Mouse (Mus musculus) erythroblast, adult 5-6 weeks (primary cell): ENCODE results near the gene Iqcg. TPM values are rescaled to one million over a fixed set of nuclear protein-coding genes. Genes with fewer than 3 reads are reported as not detected.
"Not testable (repeated sequence)": the region's sequence is repeated elsewhere in the genome, so short reads cannot be mapped to it uniquely, and the experiment has no call there.

Source experiments
- ATAC-seq: replicated peaks from 2 replicates; pipeline ENCODE4 v1.8.0; 2016; ENCODE audit warnings: moderate number of reproducible peaks, mild to moderate bottlenecking, moderate TSS enrichment, inconsistent platforms; ENCODE audit not compliant: poor library complexity, low FRiP score, severe bottlenecking
- total RNA-seq, 2 experiments: library from RNA; stranded (forward) in 1 of 2; stranded (reverse) in 1 of 2; fragments of 150-400 nt in 1 of 2; fragments of 200-764, 138-1000 nt in 1 of 2; gene quantifications; 2 replicates each; pipeline versions ENCODE4 v1.2.3 to v1.2.4; 2015 to 2017; ENCODE audit warnings: low replicate concordance in 2 of 2

Iqcg gene
- total RNA-seq, 2 experiments from 2014 or later, result not detected

DNA sequence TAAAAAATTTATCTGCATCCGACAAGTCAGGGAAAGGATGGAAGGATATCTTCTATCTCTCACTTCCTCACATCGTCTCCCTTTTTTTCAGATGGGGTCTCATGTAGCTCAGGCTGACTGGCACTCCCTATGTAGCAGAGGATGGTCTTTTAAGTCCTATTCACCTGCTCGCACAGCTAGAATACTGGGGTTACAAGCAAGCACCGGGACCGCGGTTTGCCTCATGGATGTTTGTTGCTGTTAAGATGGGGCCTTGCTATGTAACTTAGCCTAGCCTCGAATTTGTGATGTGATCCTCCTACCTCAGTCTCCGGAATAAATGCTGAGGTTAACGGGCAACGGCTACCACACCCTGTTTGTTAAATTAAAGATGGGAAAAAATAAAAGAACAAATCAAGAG, 363 bp downstream of the Iqcg start:
- ATAC-seq, result peak; percentile 7; the same call in 1 of the 2 replicates

DNA sequence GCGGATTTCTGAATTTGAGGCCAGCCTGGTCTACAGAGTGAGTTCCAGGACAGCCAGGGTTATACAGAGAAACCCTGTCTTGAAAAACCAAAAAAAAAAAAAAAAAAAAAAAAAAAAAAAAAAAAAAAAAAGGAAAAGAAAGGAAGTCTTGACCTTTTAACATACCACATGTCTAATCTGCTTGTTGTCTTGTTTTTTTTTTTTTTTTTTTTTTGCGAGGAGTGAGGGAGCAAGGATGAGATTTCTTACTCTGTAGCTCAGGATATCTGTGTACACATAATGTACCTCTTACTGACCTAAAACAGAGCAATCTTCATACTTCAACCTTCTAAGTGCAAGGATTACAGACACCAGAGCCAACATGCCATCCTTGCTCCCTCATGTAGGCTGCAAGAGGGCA, 1.1 kb downstream of the Iqcg start:
- ATAC-seq, result not testable (repeated sequence)

DNA sequence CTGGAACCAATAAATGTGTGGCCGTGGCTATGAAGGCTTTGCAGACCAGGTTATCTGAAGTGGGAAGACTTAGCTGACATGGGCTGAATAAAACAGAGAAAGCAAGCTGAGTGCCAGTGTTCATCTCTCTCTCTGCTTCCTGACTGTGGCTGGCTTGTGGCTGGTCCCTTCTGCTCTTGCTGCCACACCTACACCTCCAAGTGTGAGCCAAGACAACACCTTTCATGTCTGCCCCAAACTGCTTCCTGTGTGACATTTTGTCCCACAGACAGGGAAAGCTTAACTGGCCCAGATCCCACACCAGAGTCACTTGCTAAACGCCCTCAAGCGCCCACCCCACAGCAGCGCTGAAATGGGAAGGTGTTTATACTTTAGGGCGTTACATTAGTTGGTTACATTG, 2.9 kb downstream of the Iqcg start:
- no peak for ATAC-seq

DNA sequence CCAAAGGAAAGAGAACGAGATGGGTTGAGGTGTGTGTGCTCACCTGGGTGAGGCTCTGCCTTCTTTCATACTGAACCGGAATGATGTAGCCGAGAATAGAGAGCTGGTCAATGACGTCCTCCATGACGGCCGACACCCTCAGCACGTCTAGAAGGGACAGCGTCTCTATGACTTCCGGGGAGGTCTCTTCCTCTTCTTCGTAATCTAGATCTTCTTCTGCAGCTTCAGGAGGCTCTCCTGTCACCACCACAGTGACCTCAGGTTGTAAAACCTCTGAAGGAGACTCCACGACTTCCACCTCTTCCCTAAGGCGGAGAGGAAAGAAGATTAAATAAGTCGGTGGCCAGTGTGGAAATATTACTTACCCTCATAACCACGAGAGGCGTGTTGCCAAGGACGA, 6.2 kb downstream of the Iqcg start:
- no peak for ATAC-seq

DNA sequence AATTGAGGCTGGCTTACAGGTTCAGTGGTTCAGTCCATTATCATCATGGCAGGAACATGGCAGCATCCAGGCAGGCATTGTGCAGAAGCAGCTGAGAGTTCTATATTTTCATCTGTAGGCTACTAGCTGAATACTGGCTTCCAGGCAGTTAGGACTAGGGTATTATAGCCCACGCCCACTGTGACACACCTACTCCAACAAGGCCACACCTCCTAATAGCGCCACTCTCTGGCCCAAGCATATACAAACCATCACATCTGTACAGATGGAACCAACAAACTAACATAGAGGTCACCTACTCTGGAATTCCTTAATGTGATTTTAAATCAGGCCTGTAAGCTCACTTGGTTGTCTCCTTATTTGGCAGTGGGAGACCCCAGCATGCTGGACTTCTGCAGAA, 7.3 kb downstream of the Iqcg start:
- no peak for ATAC-seq

DNA sequence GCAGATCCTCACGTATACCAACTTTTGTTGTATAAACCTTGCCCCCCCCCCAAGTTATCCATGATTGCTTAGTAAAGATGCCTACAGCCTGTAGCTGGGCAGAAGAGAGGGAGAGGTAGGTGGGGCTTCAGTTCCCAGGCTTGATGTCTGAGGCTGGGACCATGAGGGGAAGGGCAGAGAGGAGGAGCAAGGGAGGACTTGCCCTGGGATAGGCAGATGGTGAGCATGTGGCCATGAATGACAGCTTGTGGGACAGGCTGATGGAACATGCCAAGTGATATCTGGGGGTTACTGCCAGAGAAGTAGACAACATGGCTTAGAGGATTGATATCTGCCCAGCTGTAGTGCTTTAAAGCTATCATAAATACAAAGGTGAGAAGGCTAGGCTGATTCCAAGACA, 8.0 kb downstream of the Iqcg start:
- ATAC-seq, result no peak

DNA sequence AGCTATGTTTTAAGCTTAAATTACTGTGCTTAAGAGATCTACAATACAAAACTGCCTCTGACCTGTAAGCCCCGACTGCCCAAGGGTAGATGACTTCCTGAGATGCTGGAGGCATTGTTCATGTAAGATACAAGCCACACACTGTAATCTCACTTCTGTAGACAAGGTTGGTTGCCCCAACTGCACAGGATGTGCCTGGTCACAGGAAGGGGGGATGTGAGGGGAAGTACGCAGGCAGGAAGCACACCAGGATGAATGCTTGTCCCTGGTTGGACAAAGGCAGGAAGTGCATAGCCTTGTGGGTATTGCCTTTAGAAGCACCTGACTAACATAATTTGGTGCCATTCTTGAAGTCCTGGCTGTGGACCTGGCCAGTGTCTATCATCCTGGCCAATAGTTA, 12.8 kb downstream of the Iqcg start:
- ATAC-seq, result no peak

DNA sequence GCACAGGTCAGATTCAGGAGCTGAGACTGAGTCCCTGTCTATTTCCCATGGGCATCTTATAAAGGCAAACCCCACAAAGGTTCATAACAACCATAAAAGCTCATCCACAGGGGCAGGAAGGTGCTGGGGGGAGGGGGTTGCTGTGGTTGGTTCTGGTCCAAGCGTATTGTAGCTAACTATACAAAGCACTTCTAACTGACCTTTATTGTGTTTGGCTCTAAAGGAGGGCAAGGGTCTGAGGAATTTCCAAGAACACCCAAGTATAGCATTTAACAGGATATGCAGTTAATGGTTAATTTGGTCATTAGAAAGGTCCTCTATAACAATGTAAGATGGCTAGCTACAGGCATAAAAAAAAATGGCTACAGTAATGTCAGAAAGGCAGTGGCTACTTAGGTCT, 13.3 kb downstream of the Iqcg start:
- ATAC-seq, result no peak

DNA sequence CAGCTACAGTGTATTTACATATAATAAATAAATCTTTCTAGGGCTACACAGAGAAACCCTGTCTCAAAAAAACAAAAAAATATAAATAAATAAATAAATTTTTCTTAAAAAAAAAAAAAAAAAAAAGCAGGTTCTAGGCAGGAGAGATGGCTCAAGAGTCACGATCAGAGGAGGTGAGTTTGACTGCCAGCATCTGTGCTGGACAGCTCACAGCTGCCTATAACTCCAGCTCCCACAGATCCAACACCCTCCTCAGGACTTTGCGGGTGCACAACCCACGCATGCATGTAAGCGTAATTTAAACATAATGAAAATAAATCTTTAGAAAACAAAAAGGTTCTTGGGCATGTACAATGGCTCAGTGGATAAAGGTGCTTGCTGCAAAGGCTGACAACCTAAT, 20.0 kb downstream of the Iqcg start:
- ATAC-seq, result no peak

DNA sequence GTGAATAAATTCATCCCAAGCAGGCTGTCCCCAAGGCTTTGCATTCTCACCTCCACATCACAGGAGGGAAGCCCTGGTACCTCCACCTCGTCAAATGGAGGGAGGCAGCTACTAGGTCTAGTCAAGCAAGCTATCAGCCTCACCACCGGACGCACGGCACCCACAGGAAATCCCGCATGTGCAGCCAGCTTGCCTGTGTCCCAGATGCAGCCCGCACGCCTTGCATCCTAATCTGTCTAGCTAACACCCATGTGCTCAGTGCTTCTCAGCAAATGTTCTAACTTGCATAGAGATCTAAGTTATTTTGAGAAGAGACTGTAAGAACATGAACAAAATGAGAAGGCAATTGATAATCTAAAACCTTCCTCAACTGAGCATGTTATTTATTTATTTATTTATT, 29.7 kb downstream of the Iqcg start:
- ATAC-seq, result no peak

DNA sequence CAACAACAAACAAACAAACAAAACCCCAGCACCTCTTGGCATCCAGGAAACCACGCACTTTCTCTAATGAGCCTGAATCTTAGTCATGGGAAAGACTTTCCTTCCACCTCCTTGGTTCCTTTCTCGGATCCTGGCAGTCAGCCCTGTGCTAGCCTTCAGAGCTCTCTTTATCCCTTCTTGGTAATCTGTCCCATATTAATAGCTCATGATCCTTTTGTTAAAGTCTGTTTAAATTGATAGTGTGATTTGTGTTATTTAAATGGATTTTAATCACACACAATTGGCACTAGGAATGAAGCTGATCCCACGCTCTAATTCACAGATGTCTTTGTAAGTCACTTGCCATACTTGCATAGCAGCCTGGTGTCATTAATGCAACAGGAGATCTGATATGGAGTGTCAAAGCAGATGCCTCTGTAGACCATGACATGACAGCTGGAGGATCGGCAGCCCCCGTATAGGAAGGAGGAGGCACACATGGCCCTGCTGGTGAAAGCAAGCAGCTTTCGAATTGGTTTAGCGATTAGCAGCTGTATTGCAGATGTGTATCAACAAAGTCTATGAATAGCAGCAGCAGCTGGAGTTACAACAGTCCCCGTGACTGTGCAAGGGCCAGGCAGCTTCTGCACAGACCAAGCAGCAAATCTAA, 31.4 kb downstream of the Iqcg start:
- ATAC-seq, result no peak

DNA sequence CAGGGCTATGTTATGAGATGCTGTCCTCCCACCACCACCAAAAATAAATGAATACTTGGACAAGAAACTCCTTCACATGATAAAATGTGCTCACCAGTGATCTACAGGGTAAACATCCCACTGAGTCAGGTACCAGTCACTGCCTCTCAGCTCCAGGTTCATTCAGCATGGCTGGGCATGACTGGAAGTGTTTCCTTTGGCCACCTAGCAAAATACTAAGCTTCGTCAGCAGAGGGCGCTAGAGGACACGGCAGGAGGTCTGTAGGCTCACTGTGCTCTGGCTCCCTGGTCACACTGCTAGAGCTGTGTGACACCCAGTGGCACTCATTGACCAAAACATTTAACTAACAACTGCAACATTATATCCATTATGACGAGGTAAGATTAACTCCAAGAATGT, 32.3 kb downstream of the Iqcg start:
- peak; percentile 90 for ATAC-seq

DNA sequence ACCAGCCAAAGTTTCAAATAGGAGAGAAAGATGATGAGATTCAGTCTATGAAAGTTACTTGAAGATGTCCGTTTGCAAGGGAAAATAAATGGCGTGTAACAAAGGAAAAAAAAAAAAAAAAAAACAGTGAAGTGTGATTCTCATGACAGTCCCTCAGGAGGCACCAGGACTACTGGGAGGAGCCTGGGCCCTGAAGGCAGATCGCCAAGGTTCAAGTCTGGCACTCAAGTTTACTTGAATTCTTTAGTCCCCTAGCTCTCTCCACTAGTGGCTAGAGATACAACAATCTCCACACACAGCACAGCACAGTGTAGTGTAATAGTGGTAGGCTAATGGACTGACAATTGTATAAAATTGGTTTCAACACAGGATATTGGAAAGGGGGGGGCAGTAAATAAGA, 34.6 kb downstream of the Iqcg start:
- no peak for ATAC-seq

DNA sequence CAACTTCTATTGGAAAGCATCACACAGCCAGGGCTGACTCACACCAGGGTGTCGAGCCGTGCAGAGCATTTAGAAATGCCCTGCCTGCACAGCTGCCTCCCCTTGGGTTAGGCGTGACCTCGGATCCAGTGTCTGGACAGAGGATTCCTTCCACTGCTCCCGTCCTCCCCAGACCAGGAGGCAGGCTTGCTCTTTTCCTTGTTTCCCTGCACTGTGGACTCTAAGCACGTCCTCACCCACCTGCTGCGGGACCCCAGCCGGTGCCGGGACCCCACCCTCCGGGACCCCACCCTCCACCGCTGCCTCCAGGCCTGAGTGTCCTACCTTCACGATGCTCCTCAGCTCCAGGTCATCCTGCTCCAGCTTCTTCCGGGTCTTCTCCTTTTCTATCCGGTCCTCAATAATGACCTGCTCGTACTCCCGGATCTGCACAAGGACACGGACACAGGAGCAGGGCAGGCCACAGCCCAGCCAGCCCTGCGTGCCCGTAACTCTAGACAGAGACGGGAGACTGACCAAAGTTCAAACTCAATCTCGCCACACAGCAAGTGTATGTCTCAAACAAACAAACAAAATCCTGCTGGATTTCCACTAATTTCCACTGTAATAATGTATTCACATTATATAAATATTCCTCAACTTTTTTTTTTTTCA, 36.8 kb downstream of the Iqcg start:
- ATAC-seq, result no peak

DNA sequence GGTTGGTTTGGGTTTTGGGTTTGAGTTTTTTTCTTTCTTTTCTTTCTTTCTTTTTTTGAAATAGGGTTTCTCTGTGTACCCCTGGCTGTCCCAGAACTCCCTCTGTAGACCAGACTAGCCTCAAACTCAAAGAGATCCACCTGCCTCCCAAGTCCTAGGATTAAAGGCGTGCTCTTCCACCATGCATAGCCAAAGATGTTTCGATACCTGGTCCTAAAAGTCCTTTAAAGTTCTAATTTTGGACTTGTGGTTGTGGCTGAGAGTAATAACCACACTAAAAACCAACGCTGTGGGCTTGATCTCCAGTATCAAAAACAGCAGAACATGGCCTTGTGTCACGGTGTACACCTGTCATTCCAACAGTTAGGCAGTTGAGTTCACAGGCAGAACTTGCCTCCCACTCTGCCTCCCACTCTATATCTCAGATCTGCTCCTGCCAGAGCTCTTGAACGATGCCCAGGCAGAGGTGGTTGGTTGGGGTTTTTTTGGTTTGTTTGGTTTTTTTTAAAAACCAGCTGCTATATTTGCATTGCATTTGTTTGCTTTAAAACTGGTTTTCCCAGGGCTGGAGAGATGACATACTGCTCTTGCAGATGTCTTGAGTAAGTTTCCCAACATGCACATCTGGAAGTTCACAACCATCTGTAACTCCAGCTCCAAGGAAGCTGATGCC, 38.2 kb downstream of the Iqcg start:
- ATAC-seq, result no peak

DNA sequence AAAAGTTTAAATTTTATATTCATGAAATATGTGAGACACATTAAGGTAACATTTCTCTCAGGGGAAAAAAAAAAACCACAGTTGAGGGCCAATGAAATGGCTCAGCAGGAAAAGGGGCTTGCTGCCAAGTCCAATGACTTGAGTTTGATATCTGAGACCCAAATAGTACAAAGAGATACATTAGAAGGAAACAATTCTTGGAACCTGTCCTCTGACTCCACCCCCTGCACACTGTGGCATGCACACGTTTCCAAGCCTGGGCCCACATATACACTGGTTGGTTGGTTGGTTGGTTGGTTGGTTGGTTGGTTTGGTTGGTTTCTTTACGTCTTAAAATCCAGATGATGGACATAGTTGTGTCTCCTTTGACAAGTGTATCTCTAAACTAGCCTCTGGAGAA, 40.0 kb downstream of the Iqcg start:
- no peak for ATAC-seq

DNA sequence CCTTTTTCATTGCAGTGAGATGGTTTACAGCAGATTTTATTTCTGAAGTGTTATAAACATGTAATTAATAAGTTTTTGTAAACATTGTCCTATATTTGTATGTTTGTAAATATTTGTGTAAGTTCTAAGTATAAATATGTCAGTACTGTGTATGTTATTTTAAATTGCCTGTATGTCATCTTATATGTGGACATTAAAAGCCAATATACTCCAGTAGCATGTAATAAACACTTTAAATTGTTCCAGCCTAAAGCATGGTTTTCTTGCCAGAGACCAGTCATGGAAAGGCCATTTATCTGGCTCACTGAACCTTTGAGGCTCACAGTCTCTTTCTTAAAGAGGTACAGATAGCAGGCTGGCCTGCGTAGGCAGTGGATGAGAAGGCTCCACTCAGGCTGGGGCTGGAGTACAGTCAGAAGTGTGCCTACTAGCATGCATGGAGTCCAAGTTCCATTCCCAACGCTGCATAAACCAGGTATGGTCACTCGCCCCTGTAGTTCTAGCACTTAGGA, 40.6 kb downstream of the Iqcg start:
- ATAC-seq, result no peak

DNA sequence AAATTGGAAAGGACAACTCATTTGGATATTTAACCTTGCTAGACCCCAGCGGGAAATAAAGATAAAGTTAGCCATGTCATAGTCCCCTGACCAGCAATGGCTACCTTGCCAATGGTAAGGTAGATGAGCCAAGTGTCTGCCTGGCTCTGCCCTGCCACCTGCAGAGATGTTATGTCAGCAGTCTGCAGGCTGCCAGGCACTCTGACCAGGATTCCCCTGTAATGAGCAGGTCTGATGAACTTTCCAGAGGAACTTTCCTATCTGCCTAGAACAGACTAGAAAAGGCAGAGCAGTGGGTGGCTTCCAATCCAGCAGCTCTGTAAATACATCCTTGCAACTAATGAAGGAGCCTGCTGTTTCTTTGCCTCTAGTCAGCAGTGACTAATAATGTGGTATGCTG, 41.1 kb downstream of the Iqcg start:
- ATAC-seq, result no peak

DNA sequence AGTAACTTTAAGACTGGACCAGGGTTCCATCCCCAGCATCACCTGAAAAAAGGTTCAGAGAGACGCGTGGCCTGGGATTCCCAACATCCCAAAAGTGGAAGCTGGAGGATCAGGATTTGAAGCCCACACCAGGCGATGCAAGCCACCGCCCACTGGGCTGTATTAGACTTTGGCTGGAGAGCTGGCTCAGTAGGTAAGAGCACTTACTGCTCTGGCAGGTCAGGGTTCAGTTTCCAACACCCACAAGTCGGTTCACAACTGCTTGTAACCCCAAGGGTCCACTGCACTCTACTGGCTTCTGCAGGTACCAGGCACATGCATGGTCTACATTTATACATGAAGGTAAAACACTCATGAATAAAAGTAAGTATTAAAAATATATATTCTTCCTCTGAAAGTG, 42.2 kb downstream of the Iqcg start:
- ATAC-seq, result no peak

DNA sequence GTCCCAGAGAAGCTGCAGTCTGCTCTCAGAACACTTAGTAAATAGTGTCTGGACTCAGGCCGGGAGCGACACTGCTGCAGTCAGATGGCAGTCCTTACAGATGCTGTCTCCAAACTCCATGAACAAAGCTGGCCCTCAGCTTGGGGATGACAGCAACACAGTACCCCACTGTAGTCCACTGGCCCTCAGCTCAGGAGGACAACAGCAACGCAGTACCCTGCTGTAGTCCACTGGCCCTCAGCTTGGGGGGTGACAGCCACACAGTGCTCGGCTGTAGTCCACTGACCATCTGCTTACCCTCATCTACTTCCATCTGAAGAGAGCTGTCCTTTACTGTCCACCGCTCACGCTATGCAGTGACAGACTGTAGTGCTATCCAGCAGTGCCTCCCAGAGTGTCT, 45.9 kb downstream of the Iqcg start:
- no peak for ATAC-seq

DNA sequence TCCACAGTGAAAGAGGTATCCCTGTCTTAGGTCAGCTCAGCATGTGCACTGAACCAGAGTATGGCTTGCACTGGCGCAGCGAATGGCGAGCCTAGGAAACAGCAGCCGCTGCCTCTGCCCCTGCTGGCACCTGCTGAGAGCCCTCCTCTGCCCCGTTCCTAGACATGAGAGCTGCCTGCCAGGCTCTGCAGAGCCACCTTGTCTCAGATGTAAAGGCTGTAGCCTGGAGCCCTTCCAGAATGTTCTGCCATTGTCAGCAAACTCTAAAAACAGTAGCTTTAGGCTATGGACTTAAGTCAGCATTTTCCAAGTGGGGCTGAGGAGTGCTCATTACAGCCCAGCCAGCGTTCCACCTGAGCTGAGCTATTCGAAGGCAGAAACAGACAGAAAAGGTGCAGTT, 48.6 kb downstream of the Iqcg start:
- ATAC-seq, result no peak
